Mouse (Mus musculus) activated CD4-positive, CD25-positive, alpha-beta regulatory T cell, adult 4 months (primary cell): ENCODE data around the gene Pdzrn4. TPM values are rescaled to one million over a fixed set of nuclear protein-coding genes. Genes with fewer than 3 reads are reported as not detected.
"Not testable (repeated sequence)": the region's sequence is repeated elsewhere in the genome, so short reads cannot be mapped to it uniquely, and the experiment has no call there.

Source experiments
- ATAC-seq: one replicate; pipeline ENCODE4 v1.8.0; 2017
- polyA plus RNA-seq, 2 experiments: library from polyadenylated mRNA; unstranded; fragments of 100-300 nt; shearing (Covaris generic); gene quantifications; one replicate each; pipeline ENCODE4 v1.2.1; 2017

The Pdzrn4 gene
- under 1 TPM in 1 of 2 experiments, not detected in 1; 0.15 TPM for polyA plus RNA-seq

- no peak for ATAC-seq
Measured at GRCm38 (mm10) chr15:92396770-92397608, at the start of gene Pdzrn4. Gene Pdzrn4 (plus strand): TSS chr15:92396881.

DNA sequence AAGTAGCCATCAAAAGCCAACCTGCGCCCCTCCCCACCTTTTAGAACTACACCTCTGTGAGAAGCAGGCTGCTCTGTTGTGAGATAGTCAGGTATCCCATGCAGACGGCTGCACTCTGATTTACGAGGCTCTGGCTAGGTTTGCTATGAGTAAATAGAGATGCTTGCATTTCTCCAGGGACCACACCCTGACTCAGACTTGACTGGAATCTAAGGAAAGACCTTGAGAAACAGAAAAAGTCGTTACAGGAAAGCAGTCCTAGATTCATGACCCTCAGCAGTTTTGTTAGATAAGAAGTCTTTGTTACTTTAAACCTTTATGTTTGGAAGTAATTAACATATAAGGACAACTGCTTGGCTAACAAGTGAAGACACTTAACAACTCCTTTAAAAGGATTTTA lies 49.3 kb upstream of the Pdzrn4 start:
- ATAC-seq: no peak

- no peak for ATAC-seq
Measured at GRCm38 (mm10) chr15:92347902-92348301, 48.8 kb upstream of the Pdzrn4 start.

GRCm38 (mm10) chr15:92348453-92348852 lies 48.2 kb upstream of the Pdzrn4 start:
- ATAC-seq: not testable (repeated sequence)

GRCm38 (mm10) chr15:92364153-92364552 lies 32.5 kb upstream of the Pdzrn4 start:
- ATAC-seq: no peak

GRCm38 (mm10) chr15:92364592-92364991 lies 32.1 kb upstream of the Pdzrn4 start:
- no peak for ATAC-seq

DNA sequence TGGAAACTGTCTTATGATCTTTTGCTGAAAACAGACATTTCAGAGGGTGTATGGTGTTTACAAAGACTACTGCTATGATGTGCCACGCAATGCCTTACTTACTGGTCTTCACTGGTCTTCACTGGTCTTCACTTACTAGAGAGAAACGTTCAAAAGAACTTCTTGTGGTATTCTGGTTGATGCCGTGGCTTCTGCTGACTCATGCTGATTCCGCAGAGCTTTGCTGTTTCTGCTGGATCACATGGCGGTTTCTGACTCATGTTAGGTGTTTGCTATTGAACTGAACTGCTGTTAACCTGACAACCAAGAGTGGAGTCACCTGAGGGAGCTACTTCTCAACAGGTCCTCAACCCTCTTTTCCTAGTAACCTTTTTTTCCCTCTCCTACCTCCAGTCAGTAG lies 1.9 kb upstream of the Pdzrn4 start:
- no peak for ATAC-seq

GRCm38 (mm10) chr15:92398747-92399146 lies 2.1 kb downstream of the Pdzrn4 start:
- no peak for ATAC-seq

DNA sequence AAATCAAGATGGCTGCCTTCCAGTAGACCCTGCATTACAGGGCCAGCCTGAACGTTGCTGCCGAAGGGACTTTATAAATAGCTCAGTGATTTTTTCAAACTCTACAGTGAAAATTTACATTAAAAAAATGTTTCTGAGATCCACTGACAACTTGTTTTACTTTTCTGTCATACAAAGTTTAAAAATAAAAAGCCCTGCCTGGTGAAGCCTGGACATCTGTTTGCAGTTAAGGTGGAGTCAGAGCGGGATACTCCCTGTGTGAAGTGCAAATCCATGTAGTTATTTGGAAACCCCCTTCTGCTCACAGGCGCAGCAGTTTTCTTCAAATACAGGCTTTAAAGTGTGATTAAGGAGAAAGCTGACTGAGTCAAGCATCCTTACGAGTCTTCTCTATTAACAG lies 2.6 kb downstream of the Pdzrn4 start:
- no peak for ATAC-seq

GRCm38 (mm10) chr15:92401554-92401953 lies 4.9 kb downstream of the Pdzrn4 start:
- ATAC-seq: no peak

DNA sequence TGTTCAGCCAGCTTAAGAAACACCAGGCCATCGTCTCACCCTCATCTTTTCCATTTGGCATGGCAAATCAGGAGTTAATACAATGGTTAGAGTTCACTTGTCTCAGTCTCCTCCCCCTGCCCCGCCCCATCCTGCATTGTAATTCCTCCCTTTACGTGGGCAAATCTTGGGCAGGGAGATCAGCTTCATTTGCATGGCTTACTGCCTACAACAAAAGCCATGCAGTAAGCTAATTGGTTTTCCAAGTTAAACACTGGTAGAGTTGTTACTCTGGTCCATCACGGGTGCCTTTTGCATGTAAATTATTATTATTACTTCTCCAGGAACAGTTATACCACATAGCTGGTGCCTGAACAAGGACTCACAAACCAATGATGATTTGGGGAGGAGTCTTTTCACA lies 18.6 kb downstream of the Pdzrn4 start:
- ATAC-seq: no peak

DNA sequence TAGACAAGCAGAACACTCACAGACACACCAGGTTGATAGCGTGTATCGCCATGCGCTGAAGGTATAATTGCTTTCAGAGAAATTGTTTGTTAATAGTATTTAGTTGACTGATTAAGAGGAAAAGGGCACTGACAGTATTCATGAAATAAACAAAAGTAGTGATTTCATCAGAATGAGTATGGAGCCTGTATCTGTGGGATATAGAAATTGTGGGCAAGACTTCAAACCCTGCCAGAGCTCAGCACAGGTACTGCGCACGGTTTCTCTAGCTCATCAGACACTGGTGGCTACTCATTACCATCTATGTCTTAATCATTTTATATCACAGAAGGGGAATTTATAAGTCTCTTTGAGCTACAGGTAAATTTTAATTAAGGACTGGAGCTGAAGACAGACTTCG lies 19.5 kb downstream of the Pdzrn4 start:
- ATAC-seq: no peak

- ATAC-seq: no peak
Measured at GRCm38 (mm10) chr15:92416658-92417057, 20.0 kb downstream of the Pdzrn4 start.

GRCm38 (mm10) chr15:92417120-92417519 lies 20.4 kb downstream of the Pdzrn4 start:
- no peak for ATAC-seq

DNA sequence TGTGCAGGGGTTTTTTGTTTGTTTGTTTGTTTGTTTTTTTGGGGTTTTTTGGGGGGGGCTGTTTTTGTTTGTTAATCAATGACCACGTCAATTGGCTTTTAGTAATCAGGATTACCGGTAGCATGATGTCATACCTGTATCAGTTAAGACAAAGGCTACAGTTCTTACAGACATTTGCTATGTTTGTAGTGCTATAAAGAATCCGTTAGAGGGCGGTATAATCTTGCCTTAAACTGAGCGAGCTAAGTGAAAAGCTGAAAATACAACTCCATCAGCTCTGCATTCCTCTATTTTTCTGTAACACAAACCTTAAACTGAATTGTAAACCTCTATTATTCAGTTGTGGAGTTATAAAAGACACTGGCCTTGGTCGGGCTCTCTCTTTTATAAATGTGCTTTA lies 37.9 kb downstream of the Pdzrn4 start:
- ATAC-seq: no peak

- no peak for ATAC-seq
Measured at GRCm38 (mm10) chr15:92435306-92435705, 38.6 kb downstream of the Pdzrn4 start.

DNA sequence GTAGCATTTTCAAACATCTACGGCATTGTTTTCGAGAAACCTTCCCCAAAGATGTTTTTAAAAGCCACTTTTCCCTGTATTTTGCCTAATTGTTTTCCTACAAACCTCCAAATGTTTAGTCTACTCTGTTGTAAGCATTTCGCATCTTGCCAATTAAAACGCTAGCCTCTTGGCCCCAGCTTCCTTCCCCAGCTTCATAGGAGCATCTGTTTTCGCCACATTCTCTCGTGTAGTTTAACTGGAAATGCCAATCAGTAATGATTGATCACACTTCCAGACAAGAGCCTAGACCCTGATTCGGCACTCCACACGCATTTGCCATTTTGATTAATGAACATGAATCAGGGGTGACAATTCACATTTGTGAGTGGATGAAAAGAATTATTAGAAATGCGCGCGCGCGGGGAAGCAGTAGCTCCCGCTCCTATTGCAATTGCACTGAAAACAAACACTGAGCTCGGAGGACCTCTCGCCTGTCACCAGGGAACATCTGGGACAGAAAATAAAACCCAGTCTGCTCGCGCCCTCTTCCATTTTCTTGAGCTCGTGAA lies 45.0 kb downstream of the Pdzrn4 start:
- ATAC-seq: no peak

DNA sequence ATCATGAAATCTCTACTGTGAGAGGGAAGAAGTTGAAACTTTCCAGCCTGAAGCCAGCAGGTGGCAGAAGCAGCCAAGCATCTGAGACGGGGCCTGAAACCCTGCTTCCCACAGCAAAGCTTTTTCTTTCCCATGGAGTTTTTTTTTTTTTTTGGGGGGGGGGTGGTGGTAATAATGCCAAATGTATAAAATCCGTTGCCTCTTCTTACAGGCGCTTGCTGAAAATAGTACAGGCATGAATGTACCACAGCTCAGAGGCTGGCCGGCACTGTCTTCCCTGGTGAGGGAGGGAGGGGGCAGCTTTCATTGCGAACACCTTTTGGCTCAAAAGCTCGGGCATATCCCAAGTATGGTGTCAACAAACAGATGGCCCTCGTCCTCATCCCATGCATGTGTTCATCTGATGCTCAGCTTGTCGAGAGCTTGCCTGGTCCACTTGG lies 51.0 kb downstream of the Pdzrn4 start:
- ATAC-seq: no peak

DNA sequence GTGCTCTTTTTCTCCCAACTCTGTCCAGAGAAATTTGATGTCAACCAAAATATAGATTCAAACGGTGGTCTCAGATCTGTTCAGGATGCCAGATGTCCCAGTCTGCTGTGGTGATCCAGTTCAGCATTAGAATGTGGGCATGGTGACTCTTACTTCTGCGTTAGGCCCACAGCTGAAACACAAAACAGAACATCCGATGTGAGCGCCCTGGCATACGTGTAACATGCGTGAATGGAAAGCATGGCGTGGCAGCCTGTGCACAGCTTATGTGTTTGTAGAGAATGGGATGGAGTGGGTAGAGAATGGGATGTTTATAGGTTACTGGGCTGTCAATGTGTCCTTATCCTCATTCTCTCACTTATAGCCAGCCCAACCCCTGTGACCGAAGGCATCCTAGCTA lies 52.4 kb downstream of the Pdzrn4 start:
- no peak for ATAC-seq

GRCm38 (mm10) chr15:92452620-92453019 lies 55.9 kb downstream of the Pdzrn4 start:
- no peak for ATAC-seq

DNA sequence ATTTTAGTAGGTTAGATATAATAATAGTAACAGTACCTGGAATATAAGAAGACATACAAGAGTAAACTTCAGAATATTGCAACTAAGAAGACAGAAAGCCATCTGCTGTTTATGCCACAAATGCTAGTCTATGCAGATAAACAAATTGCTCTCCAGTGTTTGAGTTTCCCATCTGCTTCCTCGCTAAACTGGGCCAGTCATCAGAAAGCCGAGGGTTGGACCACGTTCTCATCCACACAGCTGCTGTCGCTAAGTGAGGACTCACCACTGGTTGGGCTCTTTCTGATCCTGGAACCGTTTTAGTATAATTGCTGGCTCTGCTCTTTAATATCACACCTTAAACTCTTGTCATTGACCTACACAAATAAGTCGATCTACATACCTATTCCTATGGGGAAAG lies 85.5 kb downstream of the Pdzrn4 start:
- no peak for ATAC-seq

- no peak for ATAC-seq
Measured at GRCm38 (mm10) chr15:92491376-92491775, 94.7 kb downstream of the Pdzrn4 start.

DNA sequence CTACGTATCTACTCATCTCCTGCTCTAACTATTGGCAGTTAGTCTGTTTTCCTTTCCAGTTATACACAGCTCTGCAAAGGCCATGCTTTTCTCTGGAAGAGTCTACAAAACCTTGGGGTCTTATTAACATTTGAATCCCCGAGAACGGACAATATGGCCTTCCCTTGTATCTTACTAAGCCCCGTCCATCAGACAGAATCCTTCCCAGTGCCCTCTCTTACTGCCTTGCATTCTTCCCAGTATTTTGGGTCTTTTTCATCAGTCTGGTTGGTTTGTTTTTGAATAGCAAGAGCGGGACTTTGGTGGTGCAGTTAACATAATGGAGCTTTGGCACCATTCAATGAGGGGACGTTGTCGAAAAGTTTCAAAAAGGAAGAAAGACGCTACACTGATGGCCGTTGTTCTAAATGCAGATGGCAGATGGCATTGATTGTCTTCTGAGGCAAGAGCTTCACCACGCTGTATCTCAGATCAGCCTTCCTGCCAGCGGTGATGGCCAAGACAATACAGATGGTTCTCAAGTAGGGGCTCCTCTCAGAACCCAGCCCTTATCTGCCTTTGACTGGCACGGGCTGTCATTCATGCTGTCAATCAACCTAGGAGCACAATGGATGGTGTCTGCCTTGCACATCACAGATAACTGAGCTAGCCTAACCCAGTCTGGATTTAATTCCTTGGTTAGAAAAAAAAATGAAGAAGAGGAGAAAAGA lies 98.9 kb downstream of the Pdzrn4 start:
- no peak for ATAC-seq
